Mouse (Mus musculus) embryo, embryonic 11 days (tissue): ENCODE data around the gene Nsf.
"Not testable (repeated sequence)": the region's sequence is repeated elsewhere in the genome, so short reads cannot be mapped to it uniquely, and the experiment has no call there.

Source experiments
- DNase-seq: peaks from one replicate; pipeline ENCODE4 v3.0.0-alpha.2; 2015

The Nsf gene

DNA sequence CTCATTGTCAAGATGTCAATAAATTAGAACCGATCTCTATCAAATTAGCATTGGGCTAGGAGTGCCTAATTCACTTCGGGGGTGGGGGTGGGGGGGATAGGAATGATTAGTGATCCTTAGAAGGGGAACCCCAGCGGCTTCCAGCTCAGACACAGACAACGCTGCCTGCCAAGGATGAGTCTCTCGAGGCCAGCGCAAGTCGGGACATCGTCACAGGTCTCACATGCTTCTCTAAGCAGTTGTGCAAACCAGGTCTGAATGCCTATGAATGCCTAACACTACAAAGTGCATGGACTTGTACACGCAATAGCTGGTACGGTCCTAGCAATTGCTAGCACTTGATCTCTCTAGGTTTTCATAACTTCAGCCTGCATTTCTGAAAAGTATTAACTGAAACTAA, 62.1 kb downstream of the Nsf start:
- DNase-seq, result no peak

DNA sequence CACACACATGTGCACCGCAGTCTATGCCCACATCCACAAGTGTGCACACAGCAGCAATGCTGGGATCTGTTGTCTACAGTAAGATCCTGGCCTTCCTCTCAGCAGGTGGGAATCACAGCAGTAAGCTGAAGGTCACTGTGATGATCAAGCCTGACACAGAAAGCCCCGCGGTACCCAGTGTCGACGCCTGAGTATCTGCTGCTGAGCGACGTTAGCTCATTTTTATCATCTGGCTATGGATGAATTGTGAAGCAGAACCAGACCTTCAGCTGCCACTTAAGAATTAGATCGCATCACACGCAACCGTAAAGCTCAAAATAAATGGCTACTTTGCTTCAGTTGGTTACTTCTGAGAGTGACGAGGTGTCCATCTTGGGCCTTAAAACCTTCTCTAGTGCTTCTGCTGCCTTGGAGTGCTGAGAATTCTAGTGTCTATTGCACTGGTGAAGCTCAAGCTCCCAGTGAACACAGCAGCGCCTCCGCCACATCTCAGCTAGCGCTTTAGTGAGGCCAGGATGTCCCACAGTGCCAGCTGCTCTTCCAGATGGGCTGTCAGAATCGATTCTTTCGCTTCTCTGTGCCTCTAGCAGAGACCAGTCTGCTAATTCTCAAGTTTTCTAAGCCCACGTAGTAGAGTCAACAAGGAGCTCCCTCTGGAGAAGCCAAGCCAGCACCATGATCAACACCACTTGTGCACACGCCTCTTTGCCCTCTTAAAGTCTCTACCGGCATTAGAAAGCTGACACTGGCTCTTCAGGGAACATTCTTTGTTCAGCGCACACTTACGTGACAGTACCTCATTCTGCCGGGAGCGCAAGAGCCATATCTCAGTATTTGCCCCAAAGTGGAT, 63.3 kb downstream of the Nsf start:
- DNase-seq, result no peak

DNA sequence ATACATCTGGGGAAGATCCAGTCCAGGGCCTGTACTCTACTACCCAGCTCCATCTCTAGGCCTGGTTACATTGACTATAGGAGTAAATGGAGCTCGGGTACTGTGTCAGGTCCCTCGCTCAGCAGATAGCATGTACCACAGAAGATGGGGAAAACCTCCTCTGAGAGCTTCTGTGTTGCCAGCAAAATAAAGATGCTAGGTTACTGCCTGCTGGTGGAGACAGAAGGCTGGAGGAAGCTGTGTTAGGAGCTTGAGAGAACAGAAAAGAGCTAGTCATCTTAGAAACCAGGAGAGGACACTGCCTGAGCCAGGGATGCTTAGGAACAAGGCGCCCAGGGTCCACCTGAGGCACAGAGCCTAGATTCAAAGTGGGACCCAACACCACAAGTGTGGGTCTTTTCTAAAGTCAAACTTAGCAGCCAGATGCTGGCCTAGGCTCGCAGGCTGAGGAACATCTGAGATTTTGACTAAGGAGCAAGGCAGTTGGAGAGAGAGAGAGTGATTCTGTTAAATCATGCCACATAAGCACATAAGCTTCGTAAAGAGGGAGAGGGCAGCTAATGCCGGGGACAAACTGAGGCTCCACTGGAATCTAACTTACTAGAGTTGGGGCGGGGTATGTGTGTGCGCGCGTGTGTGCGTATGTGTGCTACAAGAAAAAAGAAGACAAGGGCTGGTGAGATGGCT, 66.0 kb downstream of the Nsf start:
- no peak for DNase-seq

DNA sequence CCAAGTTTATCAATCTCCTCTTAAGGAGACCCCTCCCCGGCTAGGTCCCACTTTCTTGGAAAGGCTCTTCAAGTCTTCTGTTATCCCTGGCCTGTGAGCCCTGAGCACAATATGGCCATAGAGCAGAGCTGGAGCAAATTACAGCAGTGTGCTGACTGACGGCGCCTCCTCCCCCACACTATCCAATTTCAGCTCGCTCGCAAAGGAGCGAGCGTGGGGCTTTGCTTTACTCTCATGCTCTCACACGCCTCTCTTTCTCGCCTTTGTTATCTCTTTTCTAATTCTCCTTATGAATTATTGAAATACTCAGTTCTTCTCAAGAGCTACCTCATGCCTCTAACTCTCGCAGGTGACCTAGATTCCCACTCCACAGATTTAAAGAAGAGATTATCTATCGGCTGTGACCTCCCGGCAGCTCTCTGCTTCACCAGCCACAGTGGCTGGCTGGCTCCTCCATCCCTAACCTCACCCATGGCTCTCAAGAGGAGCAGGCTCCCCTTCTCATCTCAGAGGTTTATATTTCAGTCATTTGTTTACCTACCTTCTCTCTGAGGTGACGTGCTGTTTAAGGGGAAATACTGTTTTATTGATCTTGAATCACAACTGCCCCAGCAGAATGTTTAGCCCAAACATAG, 69.0 kb downstream of the Nsf start:
- peak; percentile 82 for DNase-seq

DNA sequence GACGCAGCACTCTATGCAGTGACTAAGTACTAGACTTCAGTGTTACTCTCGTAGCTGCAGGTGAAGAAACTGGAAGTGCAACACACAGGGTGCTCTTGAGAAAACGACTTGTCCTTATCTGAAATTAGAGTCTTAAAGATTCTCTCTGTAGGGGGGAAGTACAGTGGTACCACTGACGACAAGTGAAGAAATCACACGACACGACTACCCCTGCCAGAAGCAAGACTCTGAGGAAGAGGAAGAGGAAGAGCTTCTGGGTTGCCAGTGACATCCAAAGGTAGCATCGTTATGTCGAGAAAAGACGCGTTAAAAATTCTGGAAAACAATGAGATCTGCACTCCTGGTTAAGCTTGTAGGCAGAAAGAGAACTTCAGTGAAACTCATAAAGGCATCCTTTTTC, 70.1 kb downstream of the Nsf start:
- no peak for DNase-seq

DNA sequence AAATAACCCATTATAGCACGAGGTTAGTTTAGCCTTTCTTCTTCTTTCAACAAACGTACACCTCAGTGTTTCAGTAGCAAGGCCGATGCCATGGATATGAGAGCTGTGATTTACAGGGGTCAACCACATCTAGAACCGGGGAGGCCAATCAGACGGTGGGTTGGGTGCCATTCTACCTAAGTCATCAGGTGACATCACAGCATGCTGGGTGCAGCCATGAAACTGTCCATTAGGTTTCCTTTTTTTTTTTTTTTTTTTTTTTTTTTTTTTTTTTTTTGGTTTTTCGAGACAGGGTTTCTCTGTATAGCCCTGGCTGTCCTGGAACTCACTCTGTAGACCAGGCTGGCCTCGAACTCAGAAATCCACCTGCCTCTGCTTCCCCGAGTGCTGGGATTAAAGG, 74.4 kb downstream of the Nsf start:
- DNase-seq, result not testable (repeated sequence)

DNA sequence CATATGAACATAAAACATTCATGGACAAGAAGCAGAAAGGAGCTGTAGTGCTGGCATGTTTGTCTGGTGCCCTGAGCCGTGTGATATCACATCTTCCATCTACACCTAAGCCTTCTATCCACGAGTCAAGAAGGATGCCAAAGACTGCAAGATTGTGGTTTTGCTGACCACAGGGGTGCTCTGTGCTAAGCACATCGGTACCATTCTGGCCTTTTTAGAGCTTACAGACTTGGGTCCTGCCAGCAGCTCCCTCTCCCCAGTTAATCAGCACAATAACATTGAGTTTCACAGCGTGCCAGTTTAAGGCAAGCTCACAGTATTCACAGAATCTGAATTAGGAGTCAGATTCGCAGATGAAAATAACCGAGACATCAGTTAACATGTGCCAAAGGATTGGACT, 75.4 kb downstream of the Nsf start:
- DNase-seq, result no peak

DNA sequence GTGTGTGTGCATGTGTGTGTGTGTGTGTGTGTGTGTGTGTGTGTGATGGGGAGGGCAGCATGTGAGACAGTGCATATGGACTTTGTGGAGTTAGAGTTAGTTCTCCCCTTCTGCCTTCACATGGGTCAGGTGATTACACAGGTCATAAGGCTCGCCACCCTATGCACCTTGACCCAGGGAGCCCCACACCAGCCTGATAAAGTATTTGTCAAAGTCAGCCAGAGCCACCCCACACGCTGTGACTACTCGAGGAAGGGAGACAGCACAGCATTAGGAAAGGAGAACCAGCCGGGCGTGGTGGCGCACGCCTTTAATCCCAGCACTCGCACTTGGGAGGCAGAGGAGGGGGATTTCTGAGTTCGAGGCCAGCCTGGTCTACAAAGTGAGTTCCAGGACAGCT, 83.5 kb downstream of the Nsf start:
- no peak for DNase-seq

DNA sequence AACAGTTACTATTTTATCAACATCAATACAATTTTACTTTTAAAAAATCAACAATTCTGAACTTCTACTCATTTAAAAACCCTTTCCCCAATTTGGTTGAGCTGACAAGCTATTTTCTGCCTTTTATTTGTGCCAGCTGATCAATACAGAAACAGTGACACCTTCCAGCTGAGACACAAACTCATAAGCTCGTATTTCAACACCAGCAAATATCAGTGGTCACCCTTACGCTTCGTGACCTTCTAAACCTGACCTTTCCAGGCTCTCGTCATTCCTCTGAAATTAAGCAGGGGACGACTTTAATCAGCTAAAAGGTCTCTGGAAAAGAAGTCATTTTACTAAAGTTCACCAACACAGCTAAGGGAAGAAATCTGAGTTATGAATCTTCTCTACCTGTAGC, 86.2 kb downstream of the Nsf start:
- no peak for DNase-seq

DNA sequence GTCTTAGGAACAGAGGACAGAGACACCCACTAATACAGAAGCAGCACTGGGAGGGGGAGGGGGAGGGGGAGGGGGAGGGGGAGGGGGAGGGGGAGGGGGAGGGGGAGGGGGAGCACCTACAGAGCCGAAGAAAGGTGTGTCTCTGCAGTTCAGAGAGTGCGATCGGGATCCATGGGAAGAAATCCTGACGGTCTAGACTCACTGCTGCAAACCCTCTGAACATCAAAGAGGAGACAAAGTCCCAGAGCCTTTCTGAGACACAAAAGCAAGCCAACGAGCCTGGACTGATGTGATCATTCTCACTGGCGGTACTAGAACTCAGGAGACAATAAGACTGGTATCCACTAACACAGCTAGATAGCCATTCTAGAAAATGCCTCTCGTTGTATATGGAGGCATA, 88.5 kb downstream of the Nsf start:
- no peak for DNase-seq

DNA sequence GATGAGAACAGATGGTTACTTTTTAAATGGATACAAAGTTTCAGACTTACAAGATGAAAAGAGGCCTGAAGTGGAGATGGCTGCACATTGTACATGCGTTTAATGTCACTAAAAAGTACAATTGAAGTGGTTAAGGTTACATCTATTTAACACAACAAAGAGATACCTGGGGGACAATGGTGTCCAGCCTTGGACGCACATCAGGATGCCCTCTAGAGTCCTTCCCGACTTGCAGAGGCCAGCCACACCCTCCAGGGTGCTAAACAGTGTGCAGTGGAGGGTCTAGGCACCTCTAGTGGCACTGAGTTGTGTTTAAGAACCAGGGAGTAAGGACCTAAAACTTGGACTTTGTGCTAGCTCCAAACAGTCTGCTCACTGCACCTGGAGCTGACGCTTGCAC, 89.4 kb downstream of the Nsf start:
- DNase-seq, result no peak

DNA sequence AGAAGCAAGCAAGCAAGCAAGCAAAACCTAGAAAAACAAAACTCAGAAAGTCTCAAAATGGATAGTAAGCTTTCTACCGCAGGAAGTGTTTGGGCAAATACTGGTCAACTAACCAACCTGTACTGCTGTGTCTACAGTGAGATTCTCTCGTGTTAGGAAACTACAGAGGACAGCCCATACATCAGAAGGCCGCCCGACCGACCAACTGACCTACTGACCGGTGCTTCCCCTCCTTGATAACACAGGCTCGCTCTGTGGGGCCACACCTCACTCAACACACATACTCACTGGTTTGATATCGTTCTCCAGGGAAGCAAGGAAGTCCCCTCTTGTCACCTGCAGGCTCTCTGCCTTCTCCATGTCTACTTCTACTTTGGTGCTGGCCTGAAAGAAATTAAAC, 90.9 kb downstream of the Nsf start:
- DNase-seq, result no peak

DNA sequence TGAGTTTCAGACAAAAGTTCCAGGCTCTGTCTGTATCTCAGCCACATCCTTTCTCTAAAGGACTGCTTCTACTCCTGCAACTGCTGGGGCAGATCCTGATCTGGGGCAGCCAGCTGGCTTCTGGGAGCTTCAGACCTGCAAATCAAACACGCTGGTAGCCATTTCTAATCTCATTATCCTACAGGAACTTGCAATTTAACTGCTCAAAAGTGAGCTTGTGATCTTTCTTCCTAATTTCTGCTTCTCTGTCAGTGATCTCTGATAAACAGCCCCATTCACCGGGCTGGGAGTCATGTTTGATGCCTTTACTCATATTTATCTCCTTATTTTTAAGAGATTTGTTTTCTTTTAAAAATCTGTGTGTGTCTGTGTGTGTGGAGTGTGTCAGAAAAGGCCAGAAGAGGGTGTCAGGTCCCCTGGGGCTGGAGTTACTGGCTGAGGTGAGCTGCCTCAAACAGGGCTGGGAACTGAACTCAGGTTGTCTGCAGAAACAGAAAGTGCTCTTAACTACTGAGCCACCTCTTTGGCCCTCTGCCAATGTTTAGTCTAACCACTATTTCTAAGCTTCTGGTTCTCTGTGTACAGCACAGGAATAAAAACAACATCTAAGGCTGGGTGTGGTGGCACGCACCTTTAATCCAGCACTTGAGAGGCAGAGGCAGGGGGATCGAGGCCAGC, 93.8 kb downstream of the Nsf start:
- no peak for DNase-seq

DNA sequence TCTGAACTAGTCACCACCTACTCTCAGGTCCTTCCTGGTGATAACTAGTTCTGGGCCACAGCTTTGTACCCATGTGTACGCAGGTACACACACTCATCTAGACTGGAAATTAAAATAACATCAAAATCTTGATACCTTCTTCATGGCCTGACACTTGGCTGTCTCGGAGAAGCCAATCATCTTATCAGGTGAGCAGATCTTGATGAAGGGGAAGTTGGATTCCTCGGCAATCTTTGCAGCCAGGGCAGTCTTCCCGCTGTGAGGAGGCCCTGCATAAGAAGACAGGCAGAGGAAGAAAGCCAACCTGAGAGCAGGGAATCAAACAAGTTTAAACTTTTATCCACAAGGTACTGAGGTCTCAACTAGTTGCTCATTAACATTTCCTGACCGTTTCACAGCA, 95.1 kb downstream of the Nsf start:
- no peak for DNase-seq

DNA sequence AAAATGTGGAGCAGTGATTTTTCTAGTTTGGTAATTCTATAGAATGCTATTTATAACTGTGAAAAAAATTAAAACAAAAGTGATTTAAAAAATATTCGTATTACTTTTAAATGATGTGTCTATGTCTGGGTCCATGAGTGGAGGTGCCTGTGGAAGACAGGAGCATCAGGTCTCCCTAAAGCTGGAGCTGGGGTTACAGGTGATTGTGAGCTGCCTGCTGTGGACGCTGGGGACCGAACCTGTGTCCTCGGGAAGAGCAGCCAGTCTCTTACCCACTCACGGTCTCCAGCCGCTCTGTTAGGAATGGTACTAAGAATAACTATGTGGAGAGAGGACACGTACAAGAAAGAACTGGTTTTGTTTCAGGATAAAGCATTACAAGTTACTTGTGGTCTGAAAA, 97.2 kb downstream of the Nsf start:
- no peak for DNase-seq

DNA sequence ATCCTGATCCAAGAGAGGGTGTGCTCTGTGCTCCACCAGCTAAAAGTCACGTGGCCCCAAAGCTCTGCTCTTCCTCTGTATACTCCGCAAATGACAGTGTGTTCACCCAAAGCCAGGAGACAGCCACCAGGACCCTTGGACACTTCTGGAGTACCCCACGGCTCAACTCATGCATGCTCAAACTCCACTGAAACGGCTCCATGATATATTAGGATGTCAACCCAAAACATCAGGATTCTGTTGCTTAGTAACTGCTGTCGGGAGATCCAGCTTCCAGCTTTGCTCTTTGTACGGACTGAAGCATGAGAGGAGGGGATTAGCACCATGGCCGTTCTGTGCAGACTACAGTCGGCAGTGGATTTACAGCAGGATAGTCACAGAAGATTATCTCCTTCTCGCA, 99.6 kb downstream of the Nsf start:
- peak; percentile 41 for DNase-seq

DNA sequence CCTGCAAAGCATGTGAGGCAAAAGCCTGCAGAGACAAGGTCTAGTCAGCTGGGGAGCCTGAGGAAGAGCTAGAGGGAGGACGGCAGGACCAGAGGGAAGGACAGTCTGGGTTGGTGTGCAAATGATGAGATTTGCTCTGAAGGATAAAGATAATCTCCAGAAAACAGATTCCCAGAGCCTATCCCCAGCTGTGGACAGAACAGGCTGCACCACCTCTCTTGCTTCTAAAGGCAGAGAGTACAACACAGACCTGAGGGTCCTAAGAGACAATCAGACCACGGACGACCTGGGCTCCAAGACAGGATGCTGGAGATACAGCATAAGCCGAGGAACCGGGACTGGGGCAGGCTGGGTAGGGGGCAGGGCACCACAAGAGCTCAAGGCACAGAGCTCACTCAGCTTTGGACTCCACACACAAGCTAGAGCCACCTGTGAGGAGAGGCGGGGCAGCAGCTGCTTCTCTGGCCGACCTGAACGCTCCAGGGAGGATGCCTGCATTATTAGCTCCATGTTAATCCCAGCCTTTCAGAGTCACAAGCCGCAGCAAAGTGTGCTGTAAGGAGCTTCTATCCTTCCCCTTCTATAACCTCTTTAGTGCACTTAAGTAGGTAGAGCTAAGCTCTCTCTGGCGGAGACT, 100.5 kb downstream of the Nsf start:
- DNase-seq, result no peak

DNA sequence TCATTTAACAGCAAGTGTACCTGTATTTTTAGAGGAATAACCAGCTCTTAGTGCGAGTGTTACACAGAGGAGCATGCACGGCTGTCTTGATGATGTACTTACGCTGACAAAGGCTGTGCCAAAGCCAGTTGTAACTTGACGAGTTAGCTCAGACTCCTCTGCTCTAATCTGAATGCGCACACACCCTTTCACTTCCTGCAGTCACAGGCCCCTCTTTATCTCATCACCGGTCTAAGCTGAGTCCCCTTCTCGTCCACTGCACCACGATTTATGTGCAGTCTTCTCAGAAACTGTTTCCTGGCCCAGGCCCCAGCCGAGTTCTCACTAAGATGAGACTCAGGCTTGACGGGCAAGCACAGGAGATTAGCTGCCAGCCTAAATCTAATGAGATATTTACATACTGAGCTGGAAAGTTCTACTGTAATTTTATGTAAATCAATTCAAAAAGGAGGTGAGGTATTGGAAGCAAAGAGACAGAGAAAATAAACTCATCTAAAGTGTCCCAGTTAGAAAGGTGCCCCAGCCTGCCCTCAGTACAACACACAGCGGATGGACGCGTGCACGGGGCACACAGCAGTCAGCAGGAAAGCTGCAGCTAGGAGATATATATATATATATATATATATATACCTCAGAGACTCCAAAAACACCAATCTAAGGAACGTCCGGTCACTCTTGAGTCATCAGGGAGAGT, 101.1 kb downstream of the Nsf start:
- no peak for DNase-seq

DNA sequence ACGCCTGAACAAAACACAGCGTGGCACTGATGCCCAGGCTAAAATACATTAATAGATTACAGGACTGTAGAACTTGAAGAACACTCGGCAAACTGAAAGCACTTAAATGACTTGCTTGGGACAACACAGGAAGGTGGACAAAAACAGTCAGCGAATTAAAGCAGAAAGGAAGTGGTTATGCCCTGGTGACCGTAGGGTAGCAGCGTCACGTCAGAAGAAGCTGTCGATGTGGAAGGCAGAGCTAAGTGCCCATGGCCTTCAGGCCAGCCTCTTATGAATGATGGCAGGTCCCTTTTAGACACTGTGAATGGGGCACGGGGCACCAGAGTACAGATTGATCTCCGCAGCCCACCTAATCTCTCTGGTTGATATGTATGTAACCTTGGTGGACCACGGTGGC, 105.6 kb downstream of the Nsf start:
- no peak for DNase-seq

DNA sequence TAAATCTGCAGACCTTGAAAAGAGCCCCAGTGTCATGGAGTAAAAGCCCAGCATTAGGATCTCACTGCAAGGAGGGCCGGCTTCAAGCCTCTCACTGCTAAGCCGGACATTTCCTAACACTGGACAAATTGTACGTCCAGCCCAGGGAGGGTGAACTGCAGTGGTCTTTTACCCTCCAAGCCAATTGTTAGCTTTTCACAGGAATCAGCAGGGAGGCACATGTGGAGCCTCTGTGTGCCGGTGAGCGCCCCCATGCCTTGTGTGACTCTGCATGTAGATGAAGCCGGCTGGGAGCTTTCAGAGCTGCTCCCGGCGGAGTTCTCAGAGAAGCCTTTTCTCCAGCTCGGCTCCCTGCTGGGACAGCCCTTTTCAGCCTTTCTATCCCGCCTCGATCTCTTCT, 113.0 kb downstream of the Nsf start:
- DNase-seq, result peak; percentile 90

DNA sequence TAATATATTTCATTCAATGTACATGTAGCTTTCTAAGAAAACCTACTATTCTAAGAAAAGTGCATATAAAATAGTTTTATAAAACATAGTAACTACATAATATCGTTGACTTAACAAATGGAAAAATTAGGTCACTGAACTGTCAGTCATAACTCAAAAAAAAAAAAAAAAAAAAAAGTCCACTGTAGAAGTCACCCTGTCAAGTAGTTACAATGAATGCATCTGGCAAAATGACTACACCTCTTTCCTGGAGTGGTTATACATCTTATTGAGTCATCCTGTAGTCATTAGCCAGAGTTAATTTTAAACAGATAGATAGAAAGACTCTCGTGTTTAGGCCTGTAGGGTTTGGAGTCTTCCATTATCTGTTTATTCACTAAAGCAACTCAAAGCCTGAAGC, 114.9 kb downstream of the Nsf start:
- DNase-seq, result no peak

DNA sequence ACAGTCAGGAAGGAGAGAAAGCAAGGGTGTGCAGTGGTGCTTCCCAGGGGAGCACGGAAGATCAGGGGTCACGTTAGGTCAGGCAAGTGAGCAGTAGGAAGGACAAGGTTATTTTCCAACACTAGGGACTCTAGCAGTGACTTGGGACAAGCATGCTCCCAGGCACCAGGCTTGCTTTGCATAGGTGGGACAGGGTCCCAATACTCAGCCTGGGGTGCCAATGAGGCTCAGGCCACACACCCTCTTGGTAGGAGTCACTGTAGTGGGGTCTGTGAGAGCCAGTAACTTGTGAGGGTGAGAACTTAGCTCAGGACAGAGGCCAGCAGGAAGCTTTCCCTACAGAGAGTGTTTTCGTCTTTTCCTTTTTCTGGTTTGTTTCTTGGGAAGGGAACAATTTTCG, 121.5 kb downstream of the Nsf start:
- DNase-seq, result no peak

DNA sequence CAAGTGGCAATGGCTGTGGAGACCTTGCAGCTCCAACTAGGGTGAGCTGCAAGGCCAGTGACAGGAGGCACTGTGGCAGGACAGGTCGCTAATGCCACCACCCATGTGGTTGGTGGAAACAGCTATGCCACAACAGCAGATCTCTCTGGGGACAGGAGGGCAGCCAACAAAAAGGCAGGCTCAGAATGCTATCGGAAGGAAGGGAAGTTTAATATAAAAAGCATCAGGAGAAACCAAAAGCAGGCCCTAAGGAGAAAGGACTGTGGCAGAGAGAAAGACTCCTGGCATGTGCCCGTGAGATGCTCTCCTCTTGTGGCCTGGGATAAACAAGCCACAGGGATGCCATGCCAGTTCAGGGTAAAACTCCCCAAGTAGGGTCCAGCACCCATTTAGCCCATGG, 122.1 kb downstream of the Nsf start:
- DNase-seq, result no peak
